Mouse (Mus musculus): ENCODE measurements around the gene Gm14685. TPM values are rescaled to one million over a fixed set of nuclear protein-coding genes. Genes with fewer than 3 reads are reported as not detected.
"Not testable (repeated sequence)": the region's sequence is repeated elsewhere in the genome, so short reads cannot be mapped to it uniquely, and the experiment has no call there.

Gm14685 gene
- total RNA-seq (2021): not detected
- long read RNA-seq, experiment 1: 0 reads
- long read RNA-seq, experiment 2: 0 reads

DNA sequence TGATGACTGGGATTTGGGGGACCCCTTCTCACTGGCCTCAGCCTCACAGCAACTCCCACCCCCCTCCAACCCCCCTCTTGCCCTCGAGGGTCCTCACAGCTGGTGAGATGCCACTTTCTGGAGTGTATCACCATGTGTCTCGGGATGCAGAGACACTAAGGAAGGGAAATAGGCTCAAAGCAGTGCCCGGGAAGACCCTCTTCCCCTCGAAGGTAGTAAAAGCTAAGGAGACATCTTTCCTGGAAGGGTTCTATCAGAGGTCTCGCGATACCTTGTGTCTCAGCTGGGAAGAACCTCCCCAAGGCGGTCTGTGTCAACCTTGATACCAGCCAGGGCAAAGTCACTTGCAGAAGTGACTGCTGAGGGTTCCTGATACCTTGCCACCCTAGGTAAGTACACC lies at the start of gene Gm14685:
Gm14685 (plus strand) TSS at position 301 of the 400 bp plus-strand sequence.
- not testable (repeated sequence) for DNase-seq

DNA sequence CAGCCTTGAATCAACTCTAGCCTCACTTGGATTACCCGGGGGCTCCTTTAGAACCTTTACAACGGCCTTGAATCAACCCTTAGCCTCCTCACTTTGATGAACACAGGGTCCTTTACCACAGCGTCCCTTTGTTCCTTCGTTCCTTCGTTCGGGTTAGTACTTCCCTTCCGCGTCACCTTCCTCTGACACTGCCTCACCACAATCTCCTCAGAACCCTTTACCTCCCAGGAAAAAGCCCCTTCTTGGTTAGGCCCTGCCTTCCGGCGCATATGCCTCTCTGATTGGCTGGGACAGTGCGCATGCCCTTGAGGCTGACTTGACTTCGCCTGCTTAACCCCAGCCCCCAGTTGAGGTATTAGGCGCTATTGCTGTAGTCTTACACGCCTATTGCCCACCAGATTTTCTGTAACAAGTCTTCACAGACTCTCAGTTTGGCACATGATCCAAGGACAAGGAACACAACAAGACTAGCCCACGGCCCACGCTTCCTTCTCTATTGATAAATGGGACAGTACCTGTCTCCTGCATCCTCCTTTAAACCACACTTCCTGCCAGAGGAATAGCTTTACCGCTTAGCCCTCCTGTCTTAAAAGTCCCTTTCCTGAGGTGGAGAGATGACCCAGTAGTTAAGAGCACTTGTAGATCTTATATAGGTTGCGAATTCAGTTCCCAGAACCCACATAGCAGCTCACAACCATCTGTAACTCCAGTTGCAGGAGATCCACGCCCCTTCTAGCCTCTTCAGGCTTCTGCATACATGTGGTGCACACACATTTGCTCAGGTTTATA lies 34.4 kb upstream of the Gm14685 start, which contains the start of gene Xlr4a:
Xlr4a (minus strand) TSS at position 212 of the 789 bp plus-strand sequence.
- not testable (repeated sequence) for DNase-seq

DNA sequence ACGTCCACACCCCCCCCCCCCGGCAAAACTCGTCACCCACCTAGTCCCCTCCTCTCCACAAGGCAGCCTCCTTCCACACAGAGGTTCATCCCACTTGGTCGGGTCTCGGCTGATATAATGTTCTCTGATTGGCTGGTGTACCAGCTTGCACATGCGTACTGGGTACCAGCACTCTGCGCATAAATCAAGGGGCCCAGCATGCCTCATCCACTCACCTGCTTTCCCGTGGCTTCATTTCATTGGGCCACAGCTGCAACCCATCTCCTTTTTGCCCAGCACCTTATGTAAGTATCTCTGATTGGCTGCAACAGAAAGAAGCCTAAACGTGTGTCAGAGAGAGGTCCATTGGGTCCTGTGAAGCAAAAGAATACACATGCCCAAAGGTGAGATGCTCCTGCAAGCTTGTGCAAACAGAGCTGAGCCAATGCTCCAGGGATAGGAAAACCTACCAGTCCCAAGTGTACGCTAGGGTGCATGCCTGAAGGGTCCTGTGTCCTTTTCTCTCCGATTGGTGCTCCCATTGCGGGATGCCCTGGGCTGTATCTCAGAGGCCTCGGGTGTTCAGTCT lies 19.8 kb upstream of the Gm14685 start, which contains the start of gene Xlr3a:
Xlr3a (minus strand) TSS at position 155 of the 568 bp plus-strand sequence.
- not testable (repeated sequence) for DNase-seq

DNA sequence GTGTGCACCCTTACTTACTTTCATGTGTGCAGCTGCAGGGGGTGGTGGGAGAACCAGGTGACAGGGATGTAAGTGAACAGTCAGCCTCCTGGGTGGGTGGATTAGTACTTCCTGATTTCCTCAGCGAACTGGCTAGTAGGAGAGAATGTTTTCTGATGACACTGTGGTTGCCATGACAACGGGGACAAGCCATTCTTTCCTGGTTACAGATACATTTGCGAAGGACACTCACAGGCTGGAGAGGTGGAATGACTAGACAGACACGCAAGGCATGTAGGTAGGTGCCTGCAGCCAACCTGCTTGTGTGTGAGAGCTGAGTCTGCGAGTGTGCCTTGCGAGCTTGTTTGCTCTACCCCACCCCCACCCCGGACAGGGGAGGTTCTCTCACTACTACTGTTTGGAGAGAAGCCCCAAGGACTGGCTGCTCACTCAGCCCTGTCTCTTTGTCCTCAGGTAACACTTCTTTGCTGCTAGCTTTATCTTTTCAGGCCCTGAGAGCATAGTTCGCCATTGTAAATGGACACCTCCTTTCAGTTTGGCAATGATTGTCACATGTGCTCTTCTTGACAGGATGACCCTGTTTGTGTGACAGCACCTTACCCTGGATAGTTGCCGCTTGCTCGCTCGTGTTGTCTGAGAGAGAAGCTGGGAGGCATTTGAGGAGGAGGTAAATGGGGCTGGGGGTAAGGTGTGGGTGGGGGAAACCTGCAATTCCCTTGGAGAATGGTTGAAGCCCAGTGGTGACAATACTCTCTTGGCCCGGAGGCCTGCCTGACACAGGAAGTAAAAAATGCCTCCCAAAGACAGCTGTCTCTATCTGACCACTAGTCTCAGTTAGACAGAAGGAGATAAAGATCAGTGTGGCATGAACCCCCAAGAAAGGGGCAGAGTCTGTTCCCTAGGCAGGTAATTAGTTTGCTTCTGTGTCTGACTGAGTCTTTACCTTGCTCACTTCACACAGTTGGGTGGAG lies 6.3 kb downstream of the Gm14685 start:
- DNase-seq: not testable (repeated sequence)

DNA sequence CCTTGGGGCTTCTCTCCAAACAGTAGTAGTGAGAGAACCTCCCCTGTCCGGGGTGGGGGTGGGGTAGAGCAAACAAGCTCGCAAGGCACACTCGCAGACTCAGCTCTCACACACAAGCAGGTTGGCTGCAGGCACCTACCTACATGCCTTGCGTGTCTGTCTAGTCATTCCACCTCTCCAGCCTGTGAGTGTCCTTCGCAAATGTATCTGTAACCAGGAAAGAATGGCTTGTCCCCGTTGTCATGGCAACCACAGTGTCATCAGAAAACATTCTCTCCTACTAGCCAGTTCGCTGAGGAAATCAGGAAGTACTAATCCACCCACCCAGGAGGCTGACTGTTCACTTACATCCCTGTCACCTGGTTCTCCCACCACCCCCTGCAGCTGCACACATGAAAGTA lies 26.4 kb downstream of the Gm14685 start:
- not testable (repeated sequence) for DNase-seq

DNA sequence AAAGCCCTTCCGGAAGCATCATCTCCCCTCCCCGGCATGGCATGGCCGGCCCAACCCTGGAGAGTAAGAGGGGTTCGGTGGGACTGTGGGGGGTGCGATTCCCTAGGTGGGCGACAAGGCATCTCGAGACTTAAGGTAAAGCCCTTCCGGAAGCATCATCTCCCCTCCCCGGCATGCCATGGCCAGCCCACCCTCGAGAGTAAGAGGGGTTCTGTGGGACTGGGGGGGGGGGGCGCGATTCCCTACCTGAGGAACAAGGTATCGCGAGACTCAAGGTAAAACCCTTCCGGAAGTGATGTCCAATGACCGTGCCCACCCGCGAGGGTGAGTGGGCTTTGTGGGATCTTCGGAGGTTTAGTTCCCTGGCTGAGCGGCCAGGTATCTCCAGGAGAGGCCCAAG lies 31.6 kb downstream of the Gm14685 start, which contains the start of gene Xlr5b:
Xlr5b (plus strand) TSS at position 301 of the 400 bp plus-strand sequence.
- not testable (repeated sequence) for DNase-seq

DNA sequence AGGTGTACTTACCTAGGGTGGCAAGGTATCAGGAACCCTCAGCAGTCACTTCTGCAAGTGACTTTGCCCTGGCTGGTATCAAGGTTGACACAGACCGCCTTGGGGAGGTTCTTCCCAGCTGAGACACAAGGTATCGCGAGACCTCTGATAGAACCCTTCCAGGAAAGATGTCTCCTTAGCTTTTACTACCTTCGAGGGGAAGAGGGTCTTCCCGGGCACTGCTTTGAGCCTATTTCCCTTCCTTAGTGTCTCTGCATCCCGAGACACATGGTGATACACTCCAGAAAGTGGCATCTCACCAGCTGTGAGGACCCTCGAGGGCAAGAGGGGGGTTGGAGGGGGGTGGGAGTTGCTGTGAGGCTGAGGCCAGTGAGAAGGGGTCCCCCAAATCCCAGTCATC lies 32.5 kb downstream of the Gm14685 start, which contains the start of gene DXBay18:
DXBay18 (minus strand) TSS at position 101 of the 400 bp plus-strand sequence.
- DNase-seq: not testable (repeated sequence)

DNA sequence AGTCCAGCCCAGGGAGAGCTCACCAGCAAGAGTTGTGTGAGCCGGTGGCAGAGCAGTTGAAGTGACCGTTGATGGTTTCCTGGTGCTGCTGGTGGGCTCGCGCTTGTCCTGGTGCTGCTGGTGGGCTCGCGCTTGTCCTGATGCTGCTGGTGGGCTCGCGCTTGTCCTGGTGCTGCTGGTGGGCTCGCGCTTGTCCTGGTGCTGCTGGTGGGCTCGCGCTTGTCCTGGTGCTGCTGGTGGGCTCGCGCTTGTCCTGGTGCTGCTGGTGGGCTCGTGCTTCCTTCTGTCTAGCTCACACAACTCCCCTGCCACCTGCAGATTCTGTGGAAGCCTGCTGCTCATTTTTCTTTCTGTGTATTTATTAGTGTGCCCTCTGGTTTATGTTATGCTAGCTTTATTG lies 60.0 kb downstream of the Gm14685 start, which contains the start of gene Spin2d:
Spin2d (minus strand) TSS at position 101 of the 400 bp plus-strand sequence.
- not testable (repeated sequence) for DNase-seq

Other genes with a start within 250 kb of the Gm14685 start
- 10 to 100 TPM; 28.3 to 30.9 TPM for gene Cetn2, start 198.6 kb upstream of the Gm14685 start, total RNA-seq (2021)
- gene Nsdhl, start 198.5 kb upstream of the Gm14685 start, total RNA-seq (2021): 1 to 10 TPM; 4.2 to 6.4 TPM
- 1 to 10 TPM in 1 of 2 experiments, under 1 TPM in 1; 0.77 to 1.8 TPM for gene Zfp185, start 129.7 kb upstream of the Gm14685 start, total RNA-seq (2021)
- not detected for gene Pnma5, start 79.9 kb upstream of the Gm14685 start, total RNA-seq (2021)
- not detected for gene Pnma3, start 52.3 kb upstream of the Gm14685 start, total RNA-seq (2021)
- gene Xlr4a, start 34.6 kb upstream of the Gm14685 start, total RNA-seq (2021): 1 to 10 TPM in 1 of 2 experiments, under 1 TPM in 1; 0.45 to 1.9 TPM
- under 1 TPM; 0.47 to 0.62 TPM for gene Xlr3a, start 20.0 kb upstream of the Gm14685 start, total RNA-seq (2021)
- not detected for gene Xlr5b, start 31.7 kb downstream of the Gm14685 start, total RNA-seq (2021)
- not detected for gene DXBay18, start 32.4 kb downstream of the Gm14685 start, total RNA-seq (2021)
- not detected for gene Spin2d, start 59.9 kb downstream of the Gm14685 start, total RNA-seq (2021)
- gene Xlr3b, start 75.2 kb downstream of the Gm14685 start, total RNA-seq (2021): 1 to 10 TPM in 1 of 2 experiments, under 1 TPM in 1; 0.75 to 1.2 TPM
- gene Xlr4b, start 97.3 kb downstream of the Gm14685 start, total RNA-seq (2021): 1 to 10 TPM in 1 of 2 experiments, under 1 TPM in 1; 0.67 to 1.1 TPM
- 1 to 10 TPM; 6.6 to 7.2 TPM for gene F8a, start 111.2 kb downstream of the Gm14685 start, total RNA-seq (2021)
- gene Xlr4c, start 126.1 kb downstream of the Gm14685 start, total RNA-seq (2021): not detected
- not detected for gene Xlr3c, start 148.3 kb downstream of the Gm14685 start, total RNA-seq (2021)
- not detected for gene Xlr5a, start 175.9 kb downstream of the Gm14685 start, total RNA-seq (2021)
- gene Xlr5c, start 175.9 kb downstream of the Gm14685 start, total RNA-seq (2021): not detected
- not detected for gene Gm45015, start 219.8 kb downstream of the Gm14685 start, total RNA-seq (2021)
- gene Zfp275, start 225.6 kb downstream of the Gm14685 start, total RNA-seq (2021): 1 to 10 TPM; 5.6 to 6.6 TPM

Measured in heart, adult 18-20 months (tissue).